Mouse (Mus musculus): ENCODE measurements around the gene Ano4.

Ano4 gene

DNA sequence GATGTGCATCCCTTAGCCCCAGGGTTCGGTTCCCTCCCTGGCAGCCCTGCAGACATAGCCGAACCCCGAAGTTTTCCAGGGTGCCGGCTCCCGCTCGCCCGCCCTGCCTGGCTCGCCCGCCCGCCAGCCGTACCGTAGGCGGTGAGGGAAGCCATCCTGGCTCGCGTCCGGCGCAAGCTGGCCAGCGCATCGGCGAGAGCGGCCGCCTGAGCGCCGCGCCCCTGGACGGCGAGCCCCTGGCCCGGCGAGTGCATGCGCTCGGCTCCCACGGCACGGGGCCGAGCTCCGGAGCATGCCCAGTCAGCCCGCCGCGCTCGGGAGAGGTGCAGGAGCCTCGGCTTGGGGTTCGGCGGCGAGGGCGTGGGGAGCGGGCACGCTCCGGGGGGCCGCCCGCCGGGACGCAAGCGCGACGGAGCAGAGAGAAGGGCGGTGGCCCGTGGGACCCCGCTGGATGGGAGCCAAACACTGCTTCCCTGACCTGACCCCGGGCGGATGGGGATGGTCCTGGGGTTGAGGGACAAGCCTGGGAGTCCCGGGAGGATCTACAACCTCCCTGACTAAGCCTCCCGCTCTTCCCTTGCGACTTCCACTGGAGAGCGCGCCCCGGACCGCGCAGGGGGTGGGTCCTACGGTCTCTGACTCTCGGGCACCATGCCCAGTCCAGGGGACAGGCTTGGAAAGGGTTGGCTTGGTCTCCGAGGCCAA is at the start of gene Ano4:
Ano4 (minus strand) TSS at position 272 of the 705 bp plus-strand sequence.
- DNase-seq (ENCODE audit: low spot score in 2 of 2) = no peak

DNA sequence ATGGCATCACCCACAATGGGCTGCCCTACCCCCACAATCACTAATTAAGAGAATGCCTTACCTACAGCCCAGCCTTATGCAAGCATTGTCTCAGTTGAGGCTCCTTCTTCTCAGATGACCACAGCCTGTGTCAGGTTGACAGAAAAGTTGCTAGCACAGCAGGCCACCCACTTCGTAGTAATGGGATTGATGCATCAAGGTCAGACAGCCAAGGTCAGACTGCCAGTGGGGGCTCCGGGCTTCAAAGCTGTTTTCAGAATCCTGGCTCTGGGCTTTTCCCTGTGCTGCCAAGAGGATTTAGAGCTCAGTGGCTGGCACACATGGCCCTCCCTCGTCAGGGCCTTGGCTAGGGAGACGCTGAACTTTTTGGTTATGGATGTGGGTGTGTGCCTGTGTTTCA is 48.1 kb upstream of the Ano4 start:
- DNase-seq (ENCODE audit: low spot score in 2 of 2) = no peak

DNA sequence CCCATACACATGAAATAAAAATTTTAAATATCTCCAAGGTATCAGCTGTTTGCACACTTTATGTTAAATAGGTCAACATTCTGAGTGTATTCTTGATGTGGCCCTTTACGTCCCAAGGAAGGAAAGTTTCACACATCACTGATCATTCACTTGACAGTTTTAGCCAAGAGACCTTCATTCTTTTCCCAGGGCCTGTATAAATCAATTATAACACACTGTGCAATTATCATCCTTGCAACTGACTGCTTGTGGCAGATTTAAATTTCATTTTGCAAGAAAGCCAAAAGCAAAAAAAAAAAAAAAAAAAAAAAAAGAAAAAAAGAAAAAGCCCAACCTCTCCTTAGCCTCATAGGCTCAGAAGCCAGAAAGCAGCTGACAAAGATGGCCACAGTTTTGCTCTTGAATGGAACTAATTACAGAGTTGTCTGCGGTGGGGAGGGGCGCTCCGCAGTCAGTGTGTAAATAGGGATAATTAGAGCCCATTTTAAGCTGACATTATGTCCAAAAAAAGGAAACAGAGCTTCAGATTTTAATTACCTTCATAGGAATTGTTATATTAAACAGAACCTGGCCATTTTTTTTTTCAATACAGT is 47.1 kb upstream of the Ano4 start:
- no peak for DNase-seq (ENCODE audit: low spot score in 2 of 2)

DNA sequence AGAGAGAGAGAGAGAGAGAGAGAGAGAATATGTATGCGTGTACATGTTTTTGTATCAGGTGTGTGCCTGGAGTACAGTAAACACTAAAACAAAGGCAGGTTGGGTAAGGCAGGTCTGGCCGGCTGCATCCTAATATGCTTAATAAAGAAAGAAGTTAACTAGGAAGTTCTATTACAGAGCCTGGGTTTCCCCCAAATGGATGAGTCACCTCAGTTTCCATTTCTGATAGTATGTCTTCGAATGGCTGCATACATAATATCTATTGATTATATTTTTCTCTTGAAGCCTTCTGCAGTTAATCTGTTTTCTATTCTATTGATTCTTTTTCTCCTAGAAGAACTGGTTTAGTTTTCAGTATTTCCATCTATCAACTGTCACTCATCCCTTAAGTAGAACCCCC is 41.9 kb upstream of the Ano4 start:
- DNase-seq (ENCODE audit: low spot score in 2 of 2) = no peak

DNA sequence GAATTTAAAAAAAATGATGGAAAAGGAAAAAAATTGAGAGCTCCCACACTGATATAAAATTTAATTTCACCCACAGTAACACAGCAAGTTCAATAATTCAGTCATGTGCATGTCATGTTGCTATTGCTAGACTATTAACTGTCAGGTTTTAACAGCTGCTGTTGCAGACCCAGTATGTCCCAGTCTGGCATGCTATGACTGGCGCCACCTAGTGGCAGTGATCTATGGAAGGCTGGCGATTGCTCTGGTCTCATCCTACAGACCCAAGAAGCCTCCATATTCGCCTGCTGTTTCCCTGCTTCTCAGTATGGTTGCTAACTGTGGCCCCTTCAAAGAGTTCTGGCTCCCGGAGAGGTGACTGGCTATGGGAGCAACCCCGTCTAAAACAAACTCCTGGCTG is 38.9 kb upstream of the Ano4 start:
- peak; percentile 42 to 46 for DNase-seq (ENCODE audit: low spot score in 2 of 2)

DNA sequence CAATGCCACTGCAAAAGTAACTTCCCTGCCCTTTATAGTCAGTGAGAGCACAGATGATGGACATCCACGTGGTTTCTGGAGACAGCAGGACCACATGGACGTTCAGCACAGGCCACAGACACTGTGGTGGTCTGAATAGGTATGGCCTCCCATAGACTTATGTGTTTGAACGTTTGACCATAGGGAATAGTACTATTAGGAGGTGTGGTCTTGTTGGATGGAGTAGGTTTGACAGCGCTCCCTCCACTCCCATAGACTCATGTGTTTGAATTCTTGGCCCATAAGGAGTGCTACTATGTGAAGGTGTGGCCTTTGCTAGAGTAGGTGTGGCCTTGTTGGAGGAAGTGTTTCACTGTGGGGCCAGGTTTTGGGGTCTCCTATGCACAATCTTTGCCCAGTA is 33.2 kb upstream of the Ano4 start:
- DNase-seq (ENCODE audit: low spot score in 2 of 2) = no peak

DNA sequence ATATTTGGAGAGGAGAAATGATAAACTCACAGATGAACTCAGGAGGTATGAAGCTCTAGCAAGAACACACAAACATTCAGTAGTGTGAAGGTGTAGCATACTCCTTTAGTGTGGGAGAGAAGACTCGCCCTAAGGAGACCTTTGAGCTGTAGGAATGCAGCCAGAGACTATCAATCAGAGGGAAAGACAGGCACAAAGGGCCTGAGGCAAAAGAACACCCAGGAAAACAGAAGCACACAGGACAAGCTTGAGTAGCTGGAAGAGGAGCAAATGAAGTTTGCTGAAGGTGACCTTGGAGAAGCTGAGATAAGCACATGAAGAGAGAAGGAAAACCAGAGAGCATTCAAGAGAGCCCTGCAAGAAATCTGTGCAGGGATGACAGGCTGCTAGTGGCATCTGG is 25.5 kb upstream of the Ano4 start:
- no peak for DNase-seq (ENCODE audit: low spot score in 2 of 2)

DNA sequence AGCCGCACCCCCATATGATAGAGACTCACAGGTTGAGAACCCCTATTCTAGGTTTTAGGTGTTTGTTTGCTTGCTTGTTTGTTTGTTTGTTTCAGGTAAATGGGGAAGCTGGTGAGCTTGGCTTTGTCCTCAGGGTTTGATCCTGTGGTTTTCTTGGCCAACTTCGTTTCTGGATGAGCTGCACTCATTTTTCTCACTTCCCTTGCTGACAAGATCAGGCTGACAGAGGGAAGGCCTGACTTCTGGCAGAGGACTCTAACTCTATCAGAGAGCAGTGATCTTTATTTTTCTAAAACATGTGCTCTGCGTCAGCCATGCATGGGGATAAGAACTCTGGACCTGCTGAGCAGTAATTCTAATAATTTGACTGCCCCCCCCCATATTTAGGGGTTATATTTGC is 14.4 kb upstream of the Ano4 start:
- DNase-seq (ENCODE audit: low spot score in 2 of 2) = no peak

DNA sequence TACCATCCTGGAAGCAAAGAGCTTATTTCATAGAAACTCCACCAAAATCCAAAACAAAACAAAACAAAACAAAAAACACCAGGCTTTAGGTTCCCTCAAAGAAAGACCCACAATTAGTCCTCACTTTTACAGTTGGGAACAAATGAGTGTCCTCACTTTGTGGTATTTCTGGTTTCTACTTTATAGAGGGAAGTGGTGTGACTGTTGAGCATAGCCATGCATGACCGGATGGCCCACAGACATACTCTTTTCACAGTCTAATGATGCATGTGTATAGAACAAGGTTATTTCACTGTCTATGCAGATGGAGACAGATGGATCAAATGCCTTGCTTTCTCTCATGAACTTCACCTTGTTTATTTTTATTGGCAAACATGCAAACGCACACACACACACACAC is 10.1 kb upstream of the Ano4 start:
- DNase-seq (ENCODE audit: low spot score in 2 of 2) = no peak

DNA sequence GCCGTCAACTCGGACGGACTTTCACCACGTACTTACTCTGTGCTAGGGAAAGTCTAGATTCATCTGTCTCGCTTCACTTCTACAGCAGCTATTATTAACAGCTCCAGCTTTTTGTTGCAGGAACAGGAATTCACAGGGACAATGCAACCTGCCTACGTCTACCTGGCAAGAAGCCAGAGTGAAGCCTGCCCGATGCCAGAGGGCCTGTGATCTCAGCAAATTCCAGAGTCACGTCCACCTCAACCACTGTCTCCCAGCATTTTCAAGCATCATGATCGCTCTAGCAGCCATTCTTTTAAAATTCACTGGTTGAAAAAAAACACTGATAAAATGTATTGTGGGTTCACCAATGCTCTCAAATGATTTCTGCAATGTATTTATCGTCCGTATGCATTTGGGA is 6.9 kb upstream of the Ano4 start:
- no peak for DNase-seq (ENCODE audit: low spot score in 2 of 2)

DNA sequence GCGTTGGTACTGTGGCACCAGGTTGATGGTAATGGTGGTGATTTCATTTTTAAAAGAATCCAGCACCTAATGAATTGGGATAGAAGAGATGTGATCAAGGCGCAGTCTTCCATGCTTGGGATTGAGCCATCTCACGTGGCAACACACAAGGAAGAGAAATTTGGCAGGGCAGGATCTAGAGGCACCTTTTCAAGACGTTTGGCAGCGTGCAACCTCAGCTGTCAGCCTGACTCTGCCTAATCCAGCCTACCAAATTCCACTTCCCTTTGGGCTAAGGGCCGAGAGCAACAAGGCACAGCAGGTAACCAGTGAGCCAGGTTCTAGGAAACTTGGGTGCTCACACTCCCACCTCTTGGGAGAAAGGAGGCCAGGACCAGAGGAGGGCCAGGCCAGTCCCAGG is 1.0 kb upstream of the Ano4 start:
- no peak for DNase-seq (ENCODE audit: low spot score in 2 of 2)

DNA sequence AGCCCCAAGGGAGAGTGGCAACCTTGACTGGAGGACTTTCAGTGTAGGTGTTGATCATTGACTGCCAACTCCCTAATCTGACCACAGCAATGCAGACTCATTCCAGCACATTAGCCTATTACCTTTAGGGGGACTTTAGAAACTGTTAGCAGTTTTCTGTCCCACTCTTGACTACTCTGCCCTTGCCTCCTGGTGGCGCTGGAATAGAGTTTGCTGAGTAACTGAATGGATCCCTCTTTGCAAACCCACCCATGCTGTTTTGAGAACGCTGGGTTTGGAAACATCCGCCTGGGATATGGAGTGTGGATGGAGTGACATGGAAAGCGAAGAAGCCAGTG is 603 bp upstream of the Ano4 start:
- DNase-seq (ENCODE audit: low spot score in 2 of 2) = no peak

DNA sequence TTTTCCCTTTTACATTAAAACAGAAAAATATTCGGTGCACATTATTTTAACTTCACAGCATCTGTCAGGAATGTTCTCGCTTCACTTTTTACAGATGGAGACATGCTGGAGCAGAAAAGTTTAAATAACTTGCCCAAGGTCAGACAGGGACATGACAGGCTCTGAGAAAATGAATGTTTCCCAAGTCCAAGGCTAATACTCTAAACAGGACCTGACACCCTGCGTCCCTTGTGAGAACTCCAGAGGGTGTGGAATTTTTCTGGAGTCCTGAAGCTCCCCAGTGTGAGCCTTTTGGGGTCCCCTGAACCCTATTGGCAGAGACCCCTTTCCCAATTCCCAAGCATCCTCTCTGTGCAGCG is 451 bp downstream of the Ano4 start:
- DNase-seq (ENCODE audit: low spot score in 2 of 2) = no peak

DNA sequence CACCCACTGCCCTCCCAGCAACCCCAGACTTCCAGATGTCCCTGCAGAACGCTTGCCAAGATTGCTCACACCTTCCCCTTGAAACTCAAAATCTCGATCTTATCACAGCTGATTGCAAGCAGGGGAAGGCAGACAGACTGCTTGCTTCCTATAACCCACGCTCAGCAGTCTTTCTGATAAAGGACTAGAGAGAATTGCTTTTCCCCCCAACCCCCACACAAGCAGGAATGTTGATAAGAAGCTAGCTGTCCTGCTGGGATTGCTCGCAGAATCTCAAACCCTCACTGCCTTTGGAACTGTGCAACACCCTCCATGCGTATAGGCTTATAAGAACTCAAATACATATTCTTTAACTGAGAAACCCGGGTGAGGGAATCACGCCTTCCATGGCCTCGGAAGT is 846 bp downstream of the Ano4 start:
- no peak for DNase-seq (ENCODE audit: low spot score in 2 of 2)

DNA sequence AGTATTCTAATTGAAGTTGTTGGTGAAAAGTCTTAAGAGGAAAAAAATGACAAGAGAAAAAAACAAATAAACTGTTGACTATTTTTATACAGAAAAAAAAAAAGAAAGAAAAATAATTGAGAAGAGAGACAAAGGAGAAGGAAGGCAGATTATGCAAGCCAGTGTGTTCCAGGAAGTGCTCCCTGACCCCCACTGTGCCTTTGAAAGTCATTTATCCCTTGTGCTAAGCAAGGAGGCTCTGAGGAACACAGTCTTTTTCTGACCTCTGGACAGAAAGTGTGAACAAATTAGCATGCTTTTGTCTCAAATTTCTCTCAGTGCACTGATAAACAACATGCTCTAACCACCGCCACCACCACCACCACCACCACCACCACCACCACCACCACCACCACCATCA is 14.3 kb downstream of the Ano4 start:
- DNase-seq (ENCODE audit: low spot score in 2 of 2) = no peak

DNA sequence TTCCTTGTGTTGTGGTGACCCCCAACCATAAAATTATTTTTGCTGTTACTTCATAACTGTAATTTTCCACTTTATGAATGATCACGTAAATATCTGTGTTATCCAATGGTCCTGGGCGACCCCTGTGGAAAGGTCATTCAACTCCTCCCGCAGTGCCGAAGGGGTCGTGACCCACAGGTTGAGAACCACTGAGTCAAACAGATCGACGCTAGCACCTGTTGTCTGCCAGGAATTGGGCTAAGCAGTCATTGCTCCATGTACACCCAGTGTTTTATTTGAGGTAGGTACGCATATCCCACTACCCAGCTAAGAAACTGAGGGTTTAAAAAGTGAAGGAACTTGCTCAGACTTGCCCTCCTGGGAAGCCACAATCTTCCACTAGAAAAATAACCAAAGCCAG is 14.8 kb downstream of the Ano4 start:
- DNase-seq (ENCODE audit: low spot score in 2 of 2) = no peak

DNA sequence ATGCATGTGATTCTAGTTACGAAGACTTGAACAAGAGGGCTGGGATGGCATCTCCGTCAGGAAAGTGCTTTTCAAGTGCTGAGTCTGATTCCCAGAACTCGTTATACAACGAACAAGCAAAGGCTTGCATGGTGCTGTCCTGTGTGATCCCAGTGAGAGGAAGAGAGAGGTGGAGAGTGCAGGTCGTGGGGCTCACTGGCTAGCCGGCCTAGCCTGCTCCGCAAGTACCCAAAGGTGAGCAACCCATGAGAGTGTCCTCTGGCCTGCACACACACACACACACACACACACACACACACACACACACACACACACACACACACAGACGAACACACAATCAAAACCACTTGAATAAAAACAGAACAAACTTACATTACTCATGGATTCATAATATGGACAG is 15.7 kb downstream of the Ano4 start:
- no peak for DNase-seq (ENCODE audit: low spot score in 2 of 2)

DNA sequence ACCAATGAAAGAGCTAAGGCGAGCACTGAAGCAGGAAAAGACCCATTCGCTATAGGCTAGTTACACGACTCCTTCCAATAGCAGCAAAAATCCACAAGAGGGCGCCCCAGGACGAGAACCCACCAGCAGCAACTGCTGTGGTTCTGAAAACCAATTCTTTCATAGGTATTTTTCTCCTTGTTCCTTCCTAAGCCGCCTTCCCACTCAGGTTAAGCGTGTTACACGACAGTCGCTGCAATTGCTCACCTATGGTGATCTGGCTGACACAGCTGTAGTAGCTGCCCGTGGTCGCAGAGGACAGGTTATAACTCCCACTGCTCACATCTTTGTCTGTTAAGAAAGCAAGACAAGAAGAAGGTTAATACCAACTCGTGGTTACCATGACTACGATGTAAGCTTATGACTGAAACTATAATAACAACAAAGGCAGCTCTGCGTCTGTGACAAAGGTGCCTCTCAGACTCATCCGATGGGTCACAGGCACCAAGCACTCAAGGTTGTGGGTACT is 17.5 kb downstream of the Ano4 start:
- DNase-seq (ENCODE audit: low spot score in 2 of 2) = peak; percentile 22 to 26

DNA sequence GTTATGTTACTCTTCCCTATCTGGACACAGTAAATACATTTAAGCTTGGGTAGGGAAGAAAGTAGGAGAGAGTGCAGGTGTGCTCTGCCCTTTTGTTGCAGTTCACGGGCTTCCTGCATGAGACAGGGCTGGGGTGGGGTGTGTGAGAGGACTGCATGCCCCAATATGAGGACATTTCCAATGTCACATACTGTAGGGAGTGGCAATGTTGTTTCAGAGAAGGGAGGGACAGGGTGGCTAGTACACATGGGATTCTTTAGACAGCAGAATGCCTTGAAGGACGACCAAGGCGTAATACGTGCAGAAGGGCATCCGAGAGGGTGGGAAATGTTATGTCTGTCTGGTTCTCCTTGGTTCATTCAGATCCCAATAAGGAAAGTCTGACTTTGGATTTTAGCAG is 18.2 kb downstream of the Ano4 start:
- DNase-seq (ENCODE audit: low spot score in 2 of 2) = no peak

DNA sequence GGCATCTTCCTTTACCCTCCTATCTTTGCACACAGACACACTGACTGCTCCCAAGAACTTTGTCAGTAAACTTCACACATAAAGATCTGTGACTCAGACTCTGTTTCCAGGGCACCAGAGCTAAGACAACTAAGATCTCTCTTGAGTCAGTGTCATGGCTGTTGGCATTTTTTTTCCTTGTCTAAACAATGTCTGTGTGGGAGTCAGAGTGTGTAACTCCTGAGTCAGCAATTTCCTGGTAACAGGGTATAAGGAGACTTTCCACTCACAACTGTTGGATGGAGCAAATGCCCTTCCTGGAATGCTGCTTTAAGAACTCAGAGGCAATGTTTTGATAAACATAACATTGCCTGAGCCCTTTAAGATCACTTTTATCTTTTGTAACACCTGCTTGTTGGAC is 37.0 kb downstream of the Ano4 start:
- DNase-seq (ENCODE audit: low spot score in 2 of 2) = no peak

DNA sequence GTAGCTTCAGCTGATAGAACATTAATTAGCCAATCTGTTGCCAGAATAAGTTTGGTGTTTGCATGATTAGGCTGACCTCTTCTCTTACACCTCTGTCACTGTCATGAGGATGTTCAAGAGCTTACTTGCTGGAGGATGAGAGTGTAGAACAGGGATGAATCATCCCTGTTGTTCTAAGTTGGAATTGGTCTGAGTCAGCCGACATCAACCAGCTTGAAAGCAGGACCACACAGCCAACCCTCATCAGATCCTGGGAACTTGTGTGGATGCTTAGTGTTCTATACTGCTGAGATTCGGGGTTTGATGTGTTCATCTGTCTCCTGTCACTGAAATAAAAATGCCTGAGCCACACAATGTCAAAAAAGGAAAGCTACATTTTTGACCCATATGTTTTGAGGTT is 44.2 kb downstream of the Ano4 start:
- DNase-seq (ENCODE audit: low spot score in 2 of 2) = no peak

DNA sequence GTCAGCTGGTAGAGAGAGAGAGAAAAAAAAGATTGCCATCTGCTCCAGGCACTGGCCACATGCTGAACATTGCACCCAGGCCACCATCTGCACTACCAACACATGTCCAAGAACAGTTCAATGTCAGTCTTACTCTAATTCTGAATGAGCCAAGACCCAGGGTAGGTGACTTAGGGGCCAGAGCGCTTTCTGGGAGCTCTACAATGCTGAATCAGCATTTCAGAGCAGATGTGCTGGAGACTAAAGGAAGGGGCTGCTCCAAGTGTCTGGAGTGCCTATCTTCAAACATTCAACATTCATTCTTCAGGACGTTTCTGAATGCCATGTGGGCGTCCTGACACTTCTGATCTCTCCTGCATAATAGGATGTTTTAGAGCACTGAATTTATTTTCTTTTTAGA is 51.8 kb downstream of the Ano4 start:
- DNase-seq (ENCODE audit: low spot score in 2 of 2) = no peak

DNA sequence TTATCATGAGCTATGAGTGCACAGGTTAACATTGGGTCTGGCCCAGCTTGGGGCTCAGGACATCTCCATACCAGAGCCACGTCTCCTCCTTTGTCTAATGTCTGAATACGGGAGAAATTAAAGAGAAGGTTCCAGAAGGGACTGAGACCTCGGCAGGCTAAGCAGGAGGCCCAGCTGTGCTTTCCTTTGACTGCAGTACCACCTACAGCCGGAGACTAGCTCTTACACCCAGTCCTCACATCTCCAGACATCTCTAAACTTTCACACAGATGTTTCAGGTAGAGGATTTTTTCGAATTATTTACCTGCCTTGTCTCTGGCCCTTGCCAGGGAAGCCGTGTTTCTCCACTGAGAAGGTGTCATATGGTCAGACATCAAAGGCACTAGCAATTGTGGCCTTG is 53.9 kb downstream of the Ano4 start:
- DNase-seq (ENCODE audit: low spot score in 2 of 2) = no peak

DNA sequence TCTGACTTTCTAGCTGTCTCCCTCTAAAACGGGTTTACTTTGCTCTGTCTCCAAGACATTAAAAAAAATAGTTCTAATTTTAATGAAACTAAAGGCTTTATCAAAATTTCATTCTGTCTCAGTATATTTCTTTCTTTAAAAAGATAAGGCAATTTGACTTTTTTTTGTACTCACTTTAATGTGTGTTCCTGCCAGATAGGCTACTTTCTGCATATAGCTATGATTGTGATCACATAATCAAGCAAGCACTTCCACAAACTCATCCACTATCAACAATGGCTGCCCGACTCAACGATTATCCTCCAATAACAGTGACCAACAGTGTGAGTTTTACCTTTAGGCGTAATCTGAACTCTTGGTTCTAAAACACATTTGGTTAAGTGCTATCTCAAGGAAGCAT is 55.3 kb downstream of the Ano4 start:
- no peak for DNase-seq (ENCODE audit: low spot score in 2 of 2)
